ENCODE assay signal across 21 mouse cellular contexts in genomic region chr15:93494700-93495099, GRCm38 (mm10).
DNase-seq lines count a peak whose midpoint lies in the region; ATAC-seq and TF ChIP-seq lines count a peak whose summit lies in the region.
"Had no signal": no experiment of that assay in that cellular context is flagged by ENCODE, and none has a peak within 500 bp of the region (broad histone marks: within the 10 kb centered on the region; RNA-seq: fewer than 3 reads in every experiment).

No protein-coding gene starts in this region.

- H3K4me3 ChIP-seq in gastrocnemius, adult 2 months = no peak overlapping the region
- no peak overlapping the region for H3K4me3 ChIP-seq in intestine, postnatal 0 days (ENCODE audit: low read depth, low read length)
- no peak overlapping the region for H3K4me3 ChIP-seq in intestine, embryonic 16.5 days (ENCODE audit: low read length)
- no peak overlapping the region for H3K4me3 ChIP-seq in lung, embryonic 14.5 days (ENCODE audit: low read depth, low read length)
- H3K4me3 ChIP-seq: forebrain, embryonic 13.5 days; limb, embryonic 13.5 days; liver, embryonic 13.5 days; midbrain, embryonic 15.5 days; neural tube, embryonic 13.5 days had no signal

- H3K36me3 ChIP-seq in intestine, postnatal 0 days (ENCODE audit: control insufficient read depth, insufficient read depth) = peaks cover 21% of the 10 kb centered on the region
- H3K36me3 ChIP-seq in intestine, embryonic 16.5 days (ENCODE audit: control insufficient read depth, insufficient read depth, low read length) = no peaks in the 10 kb centered on the region; the same call in 1 of the 2 replicates
- peaks cover 21% of the 10 kb centered on the region for H3K36me3 ChIP-seq in lung, embryonic 14.5 days (ENCODE audit: insufficient read depth)
- H3K36me3 ChIP-seq: midbrain, embryonic 15.5 days had no signal

- ATAC-seq in intestine, postnatal 0 days = no peak
- no peak for ATAC-seq in intestine, embryonic 16.5 days
- ATAC-seq in lung, embryonic 14.5 days (ENCODE audit: insufficient read depth) = no peak
- ATAC-seq: CD4-positive, CD25-positive, alpha-beta regulatory T cell, adult 4 months; forebrain, embryonic 13.5 days; hindbrain, postnatal 0 days; midbrain, embryonic 15.5 days had no signal

- 60% methylated on average over 7 of the region's 7 CpGs for WGBS in intestine, postnatal 0 days
- 71% methylated on average over 7 of the region's 7 CpGs for WGBS in intestine, embryonic 16.5 days
- 81% methylated on average over 7 of the region's 7 CpGs for WGBS in lung, embryonic 14.5 days

- H3K9ac ChIP-seq in intestine, postnatal 0 days (ENCODE audit: low read depth, low read length) = no peak overlapping the region
- H3K9ac ChIP-seq in intestine, embryonic 16.5 days (ENCODE audit: low read depth, low read length) = no peak overlapping the region
- H3K9ac ChIP-seq in lung, embryonic 14.5 days = no peak overlapping the region
- H3K9ac ChIP-seq: forebrain, embryonic 13.5 days; limb, embryonic 13.5 days; liver, embryonic 13.5 days; midbrain, embryonic 15.5 days; neural tube, embryonic 13.5 days had no signal

- no peaks in the 10 kb centered on the region for H3K4me1 ChIP-seq in intestine, postnatal 0 days (replicated peaks; ENCODE audit: control insufficient read depth, insufficient read depth, low read length)
- no peaks in the 10 kb centered on the region for H3K4me1 ChIP-seq in intestine, embryonic 16.5 days (ENCODE audit: control insufficient read depth, insufficient read depth, low read length)
- no peaks in the 10 kb centered on the region for H3K4me1 ChIP-seq in lung, embryonic 14.5 days (ENCODE audit: insufficient read depth)
- H3K4me1 ChIP-seq: limb, embryonic 13.5 days; liver, embryonic 13.5 days; midbrain, embryonic 15.5 days; neural tube, embryonic 13.5 days had no signal

- DNase-seq in gastrocnemius, adult 2 months = no peak
- no peak for DNase-seq in gastrocnemius, postnatal 4 days (ENCODE audit: low spot score in 2 of 2)
- DNase-seq in lung, embryonic 14.5 days = no peak
- no peak for DNase-seq in lung, postnatal 25 days (ENCODE audit: low spot score)
- peak; percentile 66 for DNase-seq in lung, postnatal 36 days
- DNase-seq: adrenal gland, postnatal 25 days; cerebellum, adult 11 months; cerebellum, postnatal 10 days; kidney, adult 11 months; liver, embryonic 13.5 days; thymus, postnatal 14 days had no signal

- intact Hi-C loops in gastrocnemius, adult 2 months (cut with DNase I) = no loop called here

- 0 out of 2 replicates have a peak, but pooled peaks have one; percentile 9 for TF ChIP-seq CTCF in gastrocnemius, adult 2 months (IDR thresholded peaks at IDR 0.05)
- 0 out of 2 replicates have a peak, but pooled peaks have one; percentile 20 for TF ChIP-seq CTCF in intestine, postnatal 0 days (IDR thresholded peaks at IDR 0.05; ENCODE audit: low read depth)
- 0 out of 2 replicates have a peak, but pooled peaks have one; percentile 6 for TF ChIP-seq CTCF in lung, embryonic 14.5 days (IDR thresholded peaks at IDR 0.05; ENCODE audit: low read depth)

- peak overlapping the region; percentile 54 for H3K27ac ChIP-seq in gastrocnemius, adult 2 months
- no peak overlapping the region for H3K27ac ChIP-seq in intestine, postnatal 0 days (ENCODE audit: low read depth, low read length)
- no peak overlapping the region for H3K27ac ChIP-seq in intestine, embryonic 16.5 days (ENCODE audit: low read length)
- no peak overlapping the region for H3K27ac ChIP-seq in lung, embryonic 14.5 days (ENCODE audit: low read depth)
- H3K27ac ChIP-seq: forebrain, embryonic 13.5 days; hindbrain, postnatal 0 days; kidney, postnatal 0 days; limb, embryonic 13.5 days; liver, embryonic 13.5 days; macrophage; midbrain, embryonic 15.5 days; neural tube, embryonic 13.5 days had no signal

- no peaks in the 10 kb centered on the region for H3K27me3 ChIP-seq in intestine, postnatal 0 days (replicated peaks; ENCODE audit: control insufficient read depth, insufficient read depth, low read length)
- H3K27me3 ChIP-seq in intestine, embryonic 16.5 days (replicated peaks; ENCODE audit: control insufficient read depth, insufficient read depth, low read length) = no peaks in the 10 kb centered on the region
- H3K27me3 ChIP-seq in lung, embryonic 14.5 days (ENCODE audit: insufficient read depth, low read length) = no peaks in the 10 kb centered on the region
- H3K27me3 ChIP-seq: forebrain, embryonic 13.5 days; limb, embryonic 13.5 days; liver, embryonic 13.5 days; midbrain, embryonic 15.5 days; neural tube, embryonic 13.5 days had no signal

- no peaks in the 10 kb centered on the region for H3K9me3 ChIP-seq in intestine, postnatal 0 days (ENCODE audit: control insufficient read depth)
- no peaks in the 10 kb centered on the region for H3K9me3 ChIP-seq in intestine, embryonic 16.5 days (ENCODE audit: control insufficient read depth, low read length)
- no peaks in the 10 kb centered on the region for H3K9me3 ChIP-seq in lung, embryonic 14.5 days (ENCODE audit: low read depth, low read length)
- H3K9me3 ChIP-seq: forebrain, embryonic 13.5 days; limb, embryonic 13.5 days; liver, embryonic 13.5 days; midbrain, embryonic 15.5 days; neural tube, embryonic 13.5 days had no signal

- no peak overlapping the region for H3K4me2 ChIP-seq in intestine, postnatal 0 days (replicated peaks; ENCODE audit: low read depth)
- no peak overlapping the region for H3K4me2 ChIP-seq in intestine, embryonic 16.5 days (ENCODE audit: low read depth, low read length)
- no peak overlapping the region for H3K4me2 ChIP-seq in lung, embryonic 14.5 days
- H3K4me2 ChIP-seq: forebrain, embryonic 13.5 days; limb, embryonic 13.5 days; liver, embryonic 13.5 days; midbrain, embryonic 15.5 days; neural tube, embryonic 13.5 days had no signal
